Mouse (Mus musculus): Measurements from ENCODE around the gene Fnbp1.

Gene Fnbp1

DNA sequence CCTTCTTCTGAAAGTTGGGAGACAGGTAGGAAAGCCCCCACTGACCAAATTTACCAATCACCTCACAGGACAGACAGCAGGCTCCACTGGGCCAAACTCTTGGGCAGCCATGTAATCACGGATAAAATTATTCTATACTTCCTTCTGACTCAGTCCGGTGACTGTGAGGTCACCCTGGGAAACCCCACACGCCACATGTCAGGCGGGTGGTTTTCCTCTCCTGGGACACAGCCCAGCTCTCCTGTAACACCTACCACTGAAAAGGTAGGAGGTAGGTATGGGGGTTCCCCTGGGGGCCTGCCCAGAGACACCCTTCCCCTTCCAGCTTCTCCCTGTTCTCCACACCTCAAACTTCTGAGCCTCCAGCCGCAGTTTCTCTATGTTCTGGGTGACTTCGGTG lies 105.0 kb downstream of the Fnbp1 start:
- no peak for DNase-seq (ENCODE audit: low read depth, low spot score)

DNA sequence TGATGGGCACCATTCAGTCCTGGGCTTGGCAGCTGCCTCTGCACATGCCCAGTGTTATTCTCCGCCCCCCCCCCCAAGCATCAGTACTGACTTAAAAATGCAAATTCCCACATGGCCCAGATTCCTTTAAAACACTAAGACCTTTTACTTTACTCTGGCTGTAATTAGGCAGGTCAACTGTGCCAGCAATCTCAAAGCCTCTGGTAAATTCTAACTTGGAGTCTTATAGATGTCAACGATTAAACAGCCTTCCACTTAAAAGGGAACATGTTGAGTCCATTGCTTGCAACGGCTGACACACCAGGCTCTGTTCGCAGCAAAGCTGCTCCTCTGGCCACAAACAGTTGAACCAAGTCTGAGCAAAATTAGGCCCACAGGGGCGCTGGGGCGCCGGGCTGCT lies 109.8 kb downstream of the Fnbp1 start:
- no peak for DNase-seq (ENCODE audit: low read depth, low spot score)

DNA sequence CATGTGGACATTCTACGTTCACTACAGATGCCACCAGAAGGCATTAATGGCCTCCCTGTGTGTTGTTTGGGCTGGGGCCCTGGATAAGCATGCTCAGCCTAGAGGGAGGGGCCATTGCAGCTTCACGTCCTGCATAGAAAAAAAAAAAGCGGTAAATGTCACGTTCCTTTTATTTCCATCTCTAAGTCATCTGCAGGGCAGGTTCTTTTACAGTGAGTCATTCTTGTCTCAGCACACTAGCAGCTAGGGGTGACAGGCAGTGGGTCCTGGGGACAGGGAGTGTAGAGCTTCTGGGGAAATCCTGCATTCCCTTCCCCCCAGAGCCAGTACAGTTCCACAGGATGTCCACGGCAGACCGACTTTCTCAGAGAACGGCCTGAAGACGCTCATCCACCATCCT lies 115.2 kb downstream of the Fnbp1 start:
- no peak for DNase-seq (ENCODE audit: low read depth, low spot score)

DNA sequence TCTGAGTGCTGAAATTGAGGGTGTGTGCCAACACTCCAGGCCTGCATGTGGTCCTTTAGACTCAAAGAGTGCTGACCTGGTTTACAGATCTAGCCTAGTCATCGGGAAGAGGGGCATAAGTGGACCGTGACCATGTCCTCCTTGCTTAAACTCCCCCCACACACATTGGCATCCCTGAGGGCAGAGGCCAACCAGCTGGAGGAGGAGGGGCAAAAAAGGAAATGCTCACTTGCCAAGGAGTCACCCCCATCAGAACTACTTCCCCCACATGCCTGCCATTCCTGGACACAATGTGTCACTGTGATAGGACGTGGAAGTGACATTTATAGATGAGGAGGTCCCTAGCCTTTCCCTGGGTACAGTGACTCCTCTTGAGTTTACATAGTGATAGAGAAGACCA lies 116.3 kb downstream of the Fnbp1 start:
- DNase-seq (ENCODE audit: low read depth, low spot score) = no peak

DNA sequence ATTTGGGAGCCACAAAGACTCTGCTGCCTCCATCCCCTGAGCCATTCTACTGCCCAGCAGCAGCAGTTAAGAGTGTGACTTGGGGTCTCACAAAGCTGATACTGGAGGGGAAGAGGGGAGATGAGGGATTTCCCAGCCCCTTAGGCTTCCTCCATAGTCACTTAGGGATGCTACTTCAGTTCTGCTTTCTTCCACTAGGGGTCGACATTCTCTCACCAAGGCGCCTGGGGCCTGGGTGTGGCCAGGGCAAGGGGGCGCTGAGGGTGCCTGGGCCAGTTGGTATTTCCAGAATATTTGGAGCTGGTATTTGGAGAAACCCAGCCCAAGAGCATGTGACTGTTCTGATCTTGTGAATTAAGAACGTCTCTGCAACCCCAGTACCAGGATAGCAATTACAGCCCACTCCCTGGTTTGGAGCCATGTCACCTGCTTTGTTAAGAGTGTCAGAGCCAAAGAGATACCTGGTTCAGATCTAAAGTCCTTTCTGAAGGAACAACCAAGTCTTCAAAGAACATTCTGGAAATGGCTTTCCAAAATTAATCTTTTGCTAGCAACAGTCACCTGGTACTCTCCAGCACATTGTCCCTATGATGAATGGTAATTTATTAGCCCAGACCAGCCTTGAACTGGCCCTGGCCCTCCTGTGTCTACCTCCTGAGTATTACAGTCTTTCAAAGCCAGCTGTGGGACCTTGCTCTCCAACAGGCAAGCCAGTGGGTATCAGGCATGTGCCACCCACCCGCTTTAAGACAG lies 117.0 kb downstream of the Fnbp1 start:
- DNase-seq (ENCODE audit: low read depth, low spot score) = peak; percentile 72

DNA sequence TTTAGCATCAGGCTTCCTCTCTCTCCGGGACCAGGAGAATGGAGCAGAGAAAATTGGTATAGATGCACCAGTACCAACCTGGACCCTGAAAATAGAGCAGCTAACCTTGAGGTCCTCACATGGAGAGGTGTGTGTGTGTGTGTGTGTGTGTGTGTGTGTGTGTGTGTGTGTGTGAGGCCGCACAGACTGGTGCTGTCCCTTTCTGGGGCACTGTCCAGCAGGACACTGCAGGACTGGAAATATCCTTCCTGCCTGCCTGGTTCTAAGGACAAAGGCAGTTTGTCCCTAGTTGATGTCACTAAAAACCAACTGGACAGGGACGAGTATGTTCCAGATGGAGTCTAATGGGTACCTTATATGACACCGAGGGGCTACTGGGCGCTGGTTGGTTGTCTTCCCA lies 117.9 kb downstream of the Fnbp1 start:
- DNase-seq (ENCODE audit: low read depth, low spot score) = no peak

DNA sequence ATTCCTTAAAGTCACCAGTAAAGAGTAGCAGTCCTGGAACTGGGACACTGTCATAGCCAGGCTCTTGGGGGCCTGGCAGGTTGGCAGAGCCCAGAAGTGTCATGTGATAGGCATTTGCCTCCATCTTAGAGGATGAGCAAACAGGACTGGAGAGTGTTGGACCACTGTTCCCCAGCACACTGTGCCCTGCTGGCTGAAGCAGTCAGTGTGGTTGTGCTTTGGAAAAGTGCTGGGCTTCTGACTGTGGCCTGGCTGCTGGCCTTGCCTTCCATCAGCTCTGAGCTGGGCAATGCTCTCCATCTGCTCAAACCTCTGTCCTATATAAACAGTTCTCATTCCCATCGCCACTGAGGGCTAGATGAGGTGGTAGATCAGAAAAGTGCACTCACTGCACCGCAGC lies 121.6 kb downstream of the Fnbp1 start:
- no peak for DNase-seq (ENCODE audit: low read depth, low spot score)

DNA sequence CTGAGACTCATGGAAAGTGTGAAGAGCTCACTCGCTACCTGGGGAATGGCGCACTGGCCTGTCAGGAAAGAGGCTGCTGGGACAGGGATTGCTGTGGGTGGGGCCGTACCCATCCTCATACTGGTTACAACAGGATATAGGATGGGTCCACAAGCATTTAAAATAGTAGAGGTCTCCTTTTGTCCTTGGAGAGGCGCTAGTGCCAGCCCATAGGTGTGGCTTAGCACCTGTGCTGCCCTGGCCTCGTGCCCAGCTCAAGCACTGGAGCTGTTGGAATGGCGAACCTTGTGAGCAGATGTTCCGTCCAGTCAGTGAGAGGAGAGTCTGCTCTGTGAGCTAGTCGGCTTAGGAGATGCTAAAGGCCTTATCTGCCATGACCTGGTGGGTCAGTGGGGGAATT lies 122.8 kb downstream of the Fnbp1 start:
- DNase-seq (ENCODE audit: low read depth, low spot score) = no peak

DNA sequence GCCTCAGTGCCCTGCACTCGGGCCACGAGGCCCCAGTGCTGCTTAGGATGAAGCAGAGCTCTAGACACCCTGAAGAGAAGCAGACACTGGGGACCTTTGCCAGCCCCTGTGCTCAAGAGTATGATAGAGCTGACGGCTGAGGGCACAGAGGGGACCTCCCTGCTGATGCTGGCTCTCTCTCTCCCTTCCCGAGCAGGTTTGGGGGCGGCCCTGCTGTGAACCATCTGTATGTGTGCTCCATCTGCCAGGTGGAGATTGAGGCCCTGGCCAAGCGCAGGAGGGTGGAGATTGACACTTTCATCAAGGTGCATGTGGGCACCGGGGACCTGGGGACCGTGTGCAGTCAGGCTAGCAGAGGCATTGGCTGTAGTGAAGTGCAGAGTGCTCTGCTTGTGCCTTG lies 123.3 kb downstream of the Fnbp1 start:
- no peak for DNase-seq (ENCODE audit: low read depth, low spot score)

DNA sequence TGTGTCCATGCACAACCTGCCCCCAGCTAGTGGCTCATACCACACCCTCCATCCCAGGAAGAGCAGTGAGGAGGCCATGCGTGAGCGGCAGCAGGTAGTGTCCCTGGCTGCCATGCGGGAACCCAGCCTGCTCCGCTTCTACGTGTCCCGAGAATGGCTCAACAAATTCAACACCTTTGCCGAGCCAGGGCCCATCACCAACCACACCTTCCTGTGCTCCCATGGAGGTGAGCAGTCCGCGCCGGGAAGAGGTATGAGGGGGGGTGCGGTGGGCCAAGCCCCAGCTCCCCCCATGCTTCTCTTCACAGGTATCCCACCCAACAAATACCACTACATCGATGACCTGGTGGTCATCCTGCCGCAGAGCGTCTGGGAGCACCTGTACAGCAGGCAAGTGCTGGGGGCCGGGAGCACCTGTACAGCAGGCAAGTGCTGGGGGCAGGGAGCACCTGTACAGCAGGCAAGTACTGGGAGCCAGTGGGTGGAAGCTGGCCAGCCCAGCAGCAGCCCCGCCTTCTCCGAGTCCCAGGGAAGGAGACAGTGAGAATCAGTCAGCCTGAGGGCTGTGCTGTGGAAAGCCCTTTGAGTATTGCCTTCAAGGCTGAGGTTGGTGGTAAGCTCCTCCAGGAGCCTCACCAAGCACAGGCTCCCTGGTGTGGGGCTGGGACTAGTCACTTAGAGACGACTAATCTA lies 124.0 kb downstream of the Fnbp1 start:
- DNase-seq (ENCODE audit: low read depth, low spot score) = no peak

DNA sequence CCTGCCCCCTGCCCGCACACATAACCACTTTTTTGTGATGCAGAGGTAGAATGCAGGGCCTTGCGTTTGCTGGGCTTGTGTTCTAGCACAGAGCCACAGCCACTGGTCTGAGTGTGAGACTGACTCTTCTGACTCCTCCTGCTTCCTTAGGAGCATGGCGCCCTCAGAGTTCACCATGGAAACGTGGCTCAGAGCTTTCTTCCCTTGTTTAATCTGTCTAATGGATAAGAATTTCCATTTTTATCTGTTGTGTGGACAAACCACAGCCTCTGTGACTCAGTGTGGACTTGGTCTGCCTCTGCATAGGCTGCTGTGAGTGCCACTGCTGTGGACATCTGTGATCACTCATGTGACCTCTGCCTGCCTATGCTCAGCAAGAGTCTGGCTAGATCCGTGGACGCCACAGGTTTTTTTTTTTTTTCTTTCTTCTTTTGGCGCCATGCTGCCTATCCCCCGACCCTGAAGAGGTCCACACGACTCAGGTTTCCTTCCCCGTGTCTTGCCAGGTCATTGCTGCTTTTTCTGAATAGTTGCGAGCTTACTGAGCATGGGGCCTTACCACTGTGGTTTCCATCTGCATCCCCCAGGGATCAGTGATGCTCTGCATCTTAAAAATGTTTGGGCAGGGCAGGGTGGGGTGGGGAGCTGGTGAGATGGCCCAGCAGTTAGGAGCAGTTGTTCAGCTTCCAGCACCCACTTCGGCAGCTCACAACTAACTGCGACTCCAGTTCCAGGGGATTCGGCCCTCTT lies 128.3 kb downstream of the Fnbp1 start:
- DNase-seq (ENCODE audit: low read depth, low spot score) = no peak

DNA sequence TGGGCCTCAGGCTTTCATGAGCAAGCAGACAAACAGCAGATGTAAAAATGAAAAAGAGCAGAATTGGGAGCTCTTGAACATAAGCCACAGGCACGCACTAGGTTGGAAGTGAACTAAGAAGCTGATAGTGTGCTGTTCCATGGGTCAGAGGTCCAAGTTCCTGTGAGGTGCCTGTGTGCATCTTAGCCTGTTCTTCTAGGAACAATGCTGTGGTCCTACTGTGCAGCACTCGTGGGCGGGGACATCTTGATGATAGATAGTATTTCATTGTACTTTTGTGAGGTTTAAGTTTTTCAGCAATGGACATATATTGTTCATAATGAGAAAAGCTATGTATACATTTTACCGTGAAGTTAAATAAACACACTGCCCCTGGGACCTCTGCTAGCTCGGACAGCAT lies 134.6 kb downstream of the Fnbp1 start:
- DNase-seq (ENCODE audit: low read depth, low spot score) = no peak

DNA sequence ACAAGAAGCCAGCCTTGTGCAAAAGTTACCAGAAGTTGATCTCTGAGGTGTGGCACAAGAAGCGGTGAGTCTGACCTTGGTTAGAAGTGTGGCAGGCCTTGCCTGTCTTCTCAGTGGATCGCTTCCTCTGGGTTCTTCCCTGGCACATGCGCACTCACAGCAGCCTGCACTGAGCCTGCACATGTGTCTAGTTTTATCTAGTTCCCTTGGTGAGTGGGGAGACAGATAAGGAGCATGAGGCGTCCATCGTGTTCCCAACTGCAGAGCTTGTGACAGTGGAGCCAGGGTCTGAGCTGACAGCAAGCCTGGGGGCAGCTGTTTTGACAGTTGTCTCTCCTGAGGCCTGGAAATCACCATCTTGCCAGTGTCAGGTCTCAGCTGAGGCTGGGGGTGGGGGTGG lies 135.4 kb downstream of the Fnbp1 start:
- DNase-seq (ENCODE audit: low read depth, low spot score) = no peak

DNA sequence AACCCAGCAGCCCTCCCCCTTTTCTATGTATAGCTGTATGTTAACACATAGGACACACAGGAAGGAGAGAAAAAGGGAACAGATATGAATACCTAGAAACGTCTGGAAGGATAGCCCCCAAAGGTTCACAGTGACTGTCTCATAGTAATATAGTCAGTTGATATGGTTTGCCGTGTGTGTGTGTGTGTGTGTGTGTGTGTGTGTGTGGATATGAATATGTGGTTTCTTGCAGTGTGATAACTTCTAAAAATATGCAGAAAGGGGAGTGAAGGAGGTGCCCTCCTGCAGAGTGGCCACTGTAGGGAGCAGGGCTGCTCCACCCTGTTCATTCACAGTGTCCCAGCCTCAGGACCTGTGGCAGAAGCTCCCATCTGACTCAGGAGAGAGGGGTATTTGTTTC lies 136.4 kb downstream of the Fnbp1 start:
- DNase-seq (ENCODE audit: low read depth, low spot score) = no peak

DNA sequence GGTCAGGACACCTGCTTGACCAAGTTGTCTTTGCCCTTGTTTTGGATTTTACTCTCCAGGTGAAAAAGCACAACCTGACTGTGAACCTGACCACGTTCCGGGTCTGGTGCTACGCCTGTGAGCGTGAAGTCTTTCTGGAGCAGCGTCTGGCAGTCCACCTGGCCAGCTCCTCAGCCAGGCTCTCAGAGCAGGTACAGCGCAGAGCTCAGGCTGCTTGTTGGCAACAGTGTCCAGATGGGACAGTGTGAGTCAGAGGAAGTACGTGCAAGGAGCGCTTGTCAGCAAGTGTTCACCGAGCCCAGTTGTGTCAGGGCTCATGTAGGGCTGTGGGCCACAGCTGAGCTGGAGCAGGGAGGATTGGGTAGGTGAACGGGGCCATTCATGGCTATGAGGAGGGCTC lies 139.0 kb downstream of the Fnbp1 start:
- no peak for DNase-seq (ENCODE audit: low read depth, low spot score)

DNA sequence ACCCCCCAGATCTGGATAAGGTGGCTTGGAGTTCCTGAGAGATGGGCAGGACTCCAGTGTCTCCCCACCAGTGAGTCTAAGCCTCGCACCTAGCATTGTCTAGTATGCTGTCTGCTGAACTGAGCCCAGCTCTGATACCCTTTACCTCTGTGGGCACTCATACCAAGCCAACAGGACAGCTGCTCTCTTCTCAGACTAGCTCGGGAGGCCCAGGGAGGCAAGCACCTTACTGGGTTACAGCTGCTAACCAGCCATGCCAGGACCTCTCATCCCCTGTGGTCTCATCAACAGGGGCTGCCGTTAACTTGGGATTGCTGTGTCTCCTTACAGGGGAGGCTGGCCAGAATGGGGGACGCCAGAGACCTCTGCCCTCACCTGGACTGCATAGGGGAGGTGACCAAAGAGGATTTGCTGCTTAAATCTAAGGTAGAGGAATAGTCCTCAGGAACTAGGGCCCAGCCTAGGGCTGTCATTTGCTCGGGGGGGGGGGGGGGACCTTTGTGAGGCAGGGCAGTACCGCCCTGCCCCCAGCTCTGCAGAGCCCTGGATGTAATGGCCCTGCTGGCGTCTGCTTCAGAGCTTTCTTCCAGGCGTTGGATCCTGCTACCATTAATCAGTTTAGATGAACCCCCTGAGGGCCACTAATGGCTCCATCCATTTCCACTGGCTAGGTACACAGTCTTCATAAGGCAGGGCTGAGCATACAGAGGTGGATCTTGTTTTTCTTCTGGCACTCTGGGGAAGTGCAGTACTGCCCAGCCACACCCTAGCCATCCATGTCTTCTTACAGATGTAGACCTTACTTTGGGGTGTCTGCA lies 143.2 kb downstream of the Fnbp1 start:
- no peak for DNase-seq (ENCODE audit: low read depth, low spot score)

DNA sequence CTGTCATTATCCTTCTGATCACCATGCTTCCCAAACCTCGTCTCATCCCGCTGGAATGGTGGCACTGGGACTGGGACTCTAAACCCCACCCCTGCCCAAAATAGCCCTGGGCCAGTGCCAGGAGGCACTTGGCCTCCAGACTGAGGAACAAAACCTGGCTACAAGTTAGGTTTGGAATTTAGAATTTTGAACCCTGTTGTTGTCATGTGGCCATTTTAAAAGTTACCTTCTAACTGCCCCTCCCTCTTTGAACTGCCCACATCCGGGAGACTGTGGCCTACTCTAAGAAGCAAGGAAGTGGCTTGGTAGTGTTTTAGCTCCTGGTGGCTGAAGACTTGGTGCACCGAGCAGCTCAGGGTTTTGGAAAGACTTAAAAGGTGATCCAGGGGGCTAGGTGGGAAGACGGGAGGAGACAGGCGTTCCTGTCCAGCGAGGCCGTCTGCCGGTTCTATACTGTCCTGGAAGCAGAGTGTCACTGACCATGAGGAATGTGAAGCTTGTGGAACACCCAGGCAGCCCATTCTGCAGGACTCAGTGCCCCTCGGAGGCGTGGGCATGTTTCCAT lies 146.3 kb downstream of the Fnbp1 start:
- no peak for DNase-seq (ENCODE audit: low read depth, low spot score)

DNA sequence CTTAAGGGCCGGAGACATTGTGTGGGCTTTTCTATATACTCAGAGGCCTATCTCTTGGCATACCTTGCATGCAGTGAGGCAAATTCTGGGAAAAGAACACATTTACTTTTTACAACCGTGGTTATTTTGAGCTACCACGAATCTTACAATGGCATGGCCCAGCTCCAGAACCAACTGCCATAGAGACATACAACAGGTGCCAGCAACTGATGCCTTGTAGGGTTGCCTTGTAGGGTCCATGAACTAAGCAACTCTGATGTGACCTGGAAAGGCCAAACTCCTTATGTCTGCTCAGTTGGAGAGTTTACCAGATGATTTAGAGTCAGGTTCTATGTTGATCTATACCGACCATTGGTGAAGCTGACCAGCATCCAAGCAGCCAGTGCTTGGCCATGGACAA lies 147.0 kb downstream of the Fnbp1 start:
- DNase-seq (ENCODE audit: low read depth, low spot score) = no peak

DNA sequence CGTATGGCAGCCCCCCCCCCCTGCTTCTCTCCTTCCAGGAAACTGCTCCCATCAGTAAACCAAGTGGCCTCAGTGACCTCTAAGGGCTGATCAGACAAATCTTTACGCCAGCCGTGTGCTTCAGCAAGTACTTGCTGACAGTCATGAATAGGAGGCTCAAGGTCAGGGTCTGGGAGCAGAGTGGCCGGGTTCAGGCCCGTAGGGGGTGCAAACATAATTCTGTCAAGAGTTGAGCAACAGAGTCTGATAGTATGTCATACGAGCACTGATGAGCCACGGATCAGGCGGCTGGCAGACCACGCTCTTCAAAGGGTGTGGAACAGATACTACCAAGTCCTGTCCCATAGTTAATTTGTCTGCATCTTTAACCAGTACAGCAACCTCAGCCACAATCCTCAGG lies 151.6 kb downstream of the Fnbp1 start:
- DNase-seq (ENCODE audit: low read depth, low spot score) = no peak

DNA sequence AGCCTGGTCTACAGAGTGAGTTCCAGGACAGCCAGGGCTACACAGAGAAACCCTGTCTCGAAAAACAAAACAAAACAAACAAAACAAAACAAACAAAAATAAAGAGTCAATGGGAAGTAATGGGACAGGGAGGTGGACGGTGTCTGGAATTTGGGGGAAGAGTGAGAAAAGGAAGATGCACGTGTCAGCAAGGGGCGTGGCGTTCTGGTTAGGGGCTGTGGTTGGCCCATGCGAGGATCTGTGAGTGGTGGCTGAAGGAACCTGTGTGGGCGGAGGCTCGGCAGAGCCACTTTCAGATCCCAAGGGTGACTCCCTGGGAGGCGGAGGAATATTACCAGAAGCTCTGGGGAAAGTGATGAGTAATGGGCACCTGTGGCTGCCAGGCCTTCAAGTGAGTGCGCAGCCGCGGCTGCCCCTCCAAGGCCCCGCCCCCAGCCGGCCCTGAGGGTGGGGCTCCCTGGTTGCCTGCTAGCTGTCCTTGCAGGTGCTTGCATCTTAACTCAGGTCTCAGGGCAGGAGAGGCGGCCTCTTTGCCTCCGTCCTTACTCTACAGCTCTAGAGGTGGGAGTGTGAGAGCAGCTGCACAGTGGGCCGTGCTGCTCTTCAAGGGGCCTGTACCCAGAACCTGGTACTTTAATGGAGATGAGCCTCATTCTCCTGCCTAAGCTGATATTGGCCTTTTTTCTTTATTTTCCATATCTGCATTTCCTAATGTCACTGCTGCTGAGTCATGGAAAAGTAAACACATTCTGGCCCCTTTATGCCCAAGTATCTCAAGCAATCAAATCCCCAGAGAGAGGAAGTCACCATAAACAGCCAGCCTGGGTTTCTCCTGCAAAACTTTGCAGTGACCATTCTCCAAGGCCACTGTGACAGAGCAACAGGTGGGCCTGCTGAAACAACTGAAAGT lies 156.4 kb downstream of the Fnbp1 start:
- no peak for DNase-seq (ENCODE audit: low read depth, low spot score)

DNA sequence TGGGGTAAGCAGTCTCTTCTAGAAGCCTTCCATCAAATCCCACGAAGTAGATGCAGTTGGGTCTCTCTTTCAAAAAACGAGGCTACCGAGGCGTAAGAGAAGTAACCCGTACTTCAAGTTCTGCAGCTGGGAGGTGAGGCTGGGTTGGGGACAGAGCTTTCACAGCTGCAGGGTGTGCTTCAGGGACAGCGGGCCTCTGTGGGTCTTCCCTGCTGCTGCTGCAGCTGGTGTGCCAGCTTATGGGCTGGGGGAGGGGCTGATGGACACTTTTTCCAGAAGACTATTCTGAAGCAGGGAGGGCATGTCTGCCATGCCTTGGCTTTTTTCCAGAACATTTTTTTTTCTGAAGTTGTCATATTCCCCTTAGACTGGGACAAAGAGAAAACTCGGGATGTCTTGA lies 158.8 kb downstream of the Fnbp1 start:
- no peak for DNase-seq (ENCODE audit: low read depth, low spot score)

All from mesoderm, embryonic 11.5 days (tissue).